Mouse (Mus musculus) liver, embryonic 14.5 days (tissue): ENCODE measurements around the gene Trem1. TPM values are rescaled to one million over a fixed set of nuclear protein-coding genes. Genes with fewer than 3 reads are reported as not detected.

Experiments
- ATAC-seq: fragments of 200-750 bp; cut with Nextera tagmentation; 2 replicates; pipeline ENCODE4 v1.8.0; 2017; ENCODE audit warnings: moderate number of reproducible peaks, mild to moderate bottlenecking, moderate library complexity; ENCODE audit not compliant: insufficient read depth
- DNase-seq, 3 experiments: peaks; one replicate each; pipeline ENCODE4 v3.0.0-alpha.2; 2012 to 2013; ENCODE audit warnings: low read depth in 3 of 3, low spot score in 3 of 3
- H3K27ac ChIP-seq: fragments of 300-500 bp; sonication (generic); 2 replicates; pipeline ENCODE4 v1.5.1; 2014; ENCODE audit warnings: moderate library complexity, mild to moderate bottlenecking, control low read depth, inconsistent platforms
- H3K27me3 ChIP-seq: fragments of 300-500 bp; sonication (generic); 2 replicates; pipeline ENCODE4 v1.6.1; 2014; ENCODE audit warnings: mild to moderate bottlenecking, low read length, moderate library complexity; ENCODE audit not compliant: control insufficient read depth, insufficient read depth
- H3K36me3 ChIP-seq: fragments of 300-500 bp; sonication (generic); replicated peaks from 2 replicates; pipeline ENCODE4 v1.6.1; 2014; ENCODE audit warnings: low read depth; ENCODE audit not compliant: control insufficient read depth, insufficient read depth
- H3K4me1 ChIP-seq, 2 experiments: fragments of 200-500 bp in 1 of 2; fragments of 300-500 bp in 1 of 2; sonication (generic) in 1 of 2; replicated peaks; 2 replicates each; pipeline ENCODE4 v1.6.1; 2012 to 2014; ENCODE audit warnings: antibody characterized with exemption in 1 of 2, inconsistent platforms in 1 of 2, low read length in 1 of 2; ENCODE audit not compliant: control insufficient read depth in 2 of 2, insufficient read depth in 2 of 2
- H3K4me2 ChIP-seq: fragments of 300-500 bp; sonication (generic); 2 replicates; pipeline ENCODE4 v1.6.1; 2014; ENCODE audit warnings: low read depth, mild to moderate bottlenecking, control low read depth, moderate library complexity
- H3K4me3 ChIP-seq, 2 experiments: fragments of 200-500 bp in 1 of 2; fragments of 300-500 bp in 1 of 2; sonication (generic) in 1 of 2; 2 replicates each; pipeline ENCODE4 v1.5.1; 2012 to 2014; ENCODE audit warnings: low read depth in 2 of 2, low read length in 2 of 2, mild to moderate bottlenecking in 2 of 2, control low read depth in 1 of 2, inconsistent platforms in 1 of 2, moderate library complexity in 1 of 2; ENCODE audit not compliant: insufficient read depth in 1 of 2
- H3K9ac ChIP-seq: fragments of 300-500 bp; sonication (generic); replicated peaks from 2 replicates; pipeline ENCODE4 v1.6.1; 2014; ENCODE audit warnings: mild to moderate bottlenecking, control low read depth, moderate library complexity
- H3K9me3 ChIP-seq: fragments of 300-500 bp; sonication (generic); 2 replicates; pipeline ENCODE4 v1.6.1; 2016; ENCODE audit warnings: low read length, mixed read lengths; ENCODE audit not compliant: control insufficient read depth
- CTCF ChIP-seq: IDR thresholded peaks from 2 replicates; pipeline ENCODE4 v1.5.1; 2016; ENCODE audit warnings: antibody characterized with exemption, low read depth, control low read depth
- EP300 ChIP-seq: IDR thresholded peaks from 2 replicates; pipeline ENCODE4 v1.6.1; 2016; ENCODE audit warnings: antibody characterized with exemption, low read depth
- WGBS: fragments of 180-500 bp; shearing (Covaris S2); extraction: QIAGEN DNeasy Blood & Tissue Kit; methylation state at CpG from one replicate; pipeline ENCODE4 v1.1.7; 2014; ENCODE audit not compliant: insufficient replicate concordance; 5-methylcytosine and 5-hydroxymethylcytosine counted together
- polyA plus RNA-seq, 2 experiments: library from polyadenylated mRNA; depleted of rRNA in 1 of 2; stranded (reverse) in 1 of 2; unstranded in 1 of 2; fragments of >200 nt; fragmentation: Nextera tagmentation in 1 of 2; extraction: Ambion mirVana in 1 of 2; gene quantifications; 2 replicates each; pipeline versions ENCODE4 v1.2.1 to v1.2.3; 2012 to 2014

Trem1 gene
- polyA plus RNA-seq, 2 experiments, result 0.32 to 0.84 TPM

GRCm38 (mm10) chr17:48235773-48236370, 3.3 kb downstream of the Trem1 start:
- no peak for DNase-seq
- Histone ChIP-seq H3K9ac (no peak overlapping the region), H3K4me2 (no peak overlapping the region), H3K36me3 (no peaks in the 10 kb centered on the region), H3K9me3 (no peaks in the 10 kb centered on the region), H3K27ac (no peak overlapping the region), H3K4me3 (no peak overlapping the region), H3K27me3 (no peaks in the 10 kb centered on the region), H3K4me1 (no peaks in the 10 kb centered on the region)
- no peak for TF ChIP-seq CTCF
- no peak for TF ChIP-seq EP300
- ATAC-seq, result no peak
- WGBS, result 38% methylated on average over 4 of the region's 4 CpGs

- 72% methylated on average over 8 of the region's 8 CpGs for WGBS
- H3K27ac ChIP-seq, result no peak overlapping the region
- no peak overlapping the region for H3K9ac ChIP-seq
- no peak for TF ChIP-seq EP300
- TF ChIP-seq CTCF, result no peak
- H3K4me3 ChIP-seq, result no peak overlapping the region
- ATAC-seq, result no peak
- H3K4me1 ChIP-seq, result no peaks in the 10 kb centered on the region
- no peaks in the 10 kb centered on the region for H3K27me3 ChIP-seq
- DNase-seq, result no peak
- H3K9me3 ChIP-seq, result no peaks in the 10 kb centered on the region
- no peaks in the 10 kb centered on the region for H3K36me3 ChIP-seq
- no peak overlapping the region for H3K4me2 ChIP-seq
Observed at GRCm38 (mm10) chr17:48237621-48238020, 5.1 kb downstream of the Trem1 start.

GRCm38 (mm10) chr17:48247221-48247928, 14.8 kb downstream of the Trem1 start, which contains the start of gene Trem3:
Trem3 (plus strand) TSS chr17:48247777.
- ATAC-seq (no peak), DNase-seq (no peak)
- no peaks in the 10 kb centered on the region for H3K9me3 ChIP-seq
- H3K4me3 ChIP-seq, result no peak within 1 kb of the TSS
- H3K36me3 ChIP-seq, result no peaks in the 10 kb centered on the region
- no peak within 1 kb of the TSS for H3K4me2 ChIP-seq
- H3K27me3 ChIP-seq, result no peaks in the 10 kb centered on the region
- no peak within 1 kb of the TSS for H3K9ac ChIP-seq
- TF ChIP-seq CTCF, result no peak
- TF ChIP-seq EP300, result no peak
- H3K27ac ChIP-seq, result no peak within 1 kb of the TSS
- 57% methylated on average over 11 of the region's 11 CpGs for WGBS
- H3K4me1 ChIP-seq, result no peaks in the 10 kb centered on the region

- Histone ChIP-seq H3K27ac (no peak overlapping the region), H3K9me3 (no peaks in the 10 kb centered on the region), H3K4me2 (no peak overlapping the region), H3K27me3 (no peaks in the 10 kb centered on the region), H3K9ac (no peak overlapping the region), H3K4me3 (no peak overlapping the region), H3K4me1 (no peaks in the 10 kb centered on the region), H3K36me3 (no peaks in the 10 kb centered on the region)
- no peak for ATAC-seq
- no peak for TF ChIP-seq CTCF
- TF ChIP-seq EP300, result no peak
- no peak for DNase-seq
Observed at GRCm38 (mm10) chr17:48249039-48249438, 16.5 kb downstream of the Trem1 start.

GRCm38 (mm10) chr17:48249501-48249900, 16.9 kb downstream of the Trem1 start:
- no peak for TF ChIP-seq CTCF
- TF ChIP-seq EP300, result no peak
- H3K4me3 ChIP-seq, result no peak overlapping the region
- H3K4me1 ChIP-seq, result no peaks in the 10 kb centered on the region
- H3K36me3 ChIP-seq, result no peaks in the 10 kb centered on the region
- H3K9ac ChIP-seq, result no peak overlapping the region
- ATAC-seq (no peak), DNase-seq (no peak)
- H3K27ac ChIP-seq, result no peak overlapping the region
- no peaks in the 10 kb centered on the region for H3K27me3 ChIP-seq
- H3K4me2 ChIP-seq, result no peak overlapping the region
- 71% methylated on average over 11 of the region's 11 CpGs for WGBS
- no peaks in the 10 kb centered on the region for H3K9me3 ChIP-seq
